Mouse (Mus musculus) cerebral cortex, adult 2 months (tissue): ENCODE measurements around the gene Utp4.

Source experiments
- WGBS: fragments of 180-500 bp; shearing (Covaris S2); methylation state at CpG from one replicate; pipeline ENCODE4 v1.1.7; 2018; 5-methylcytosine and 5-hydroxymethylcytosine counted together

The Utp4 gene

DNA sequence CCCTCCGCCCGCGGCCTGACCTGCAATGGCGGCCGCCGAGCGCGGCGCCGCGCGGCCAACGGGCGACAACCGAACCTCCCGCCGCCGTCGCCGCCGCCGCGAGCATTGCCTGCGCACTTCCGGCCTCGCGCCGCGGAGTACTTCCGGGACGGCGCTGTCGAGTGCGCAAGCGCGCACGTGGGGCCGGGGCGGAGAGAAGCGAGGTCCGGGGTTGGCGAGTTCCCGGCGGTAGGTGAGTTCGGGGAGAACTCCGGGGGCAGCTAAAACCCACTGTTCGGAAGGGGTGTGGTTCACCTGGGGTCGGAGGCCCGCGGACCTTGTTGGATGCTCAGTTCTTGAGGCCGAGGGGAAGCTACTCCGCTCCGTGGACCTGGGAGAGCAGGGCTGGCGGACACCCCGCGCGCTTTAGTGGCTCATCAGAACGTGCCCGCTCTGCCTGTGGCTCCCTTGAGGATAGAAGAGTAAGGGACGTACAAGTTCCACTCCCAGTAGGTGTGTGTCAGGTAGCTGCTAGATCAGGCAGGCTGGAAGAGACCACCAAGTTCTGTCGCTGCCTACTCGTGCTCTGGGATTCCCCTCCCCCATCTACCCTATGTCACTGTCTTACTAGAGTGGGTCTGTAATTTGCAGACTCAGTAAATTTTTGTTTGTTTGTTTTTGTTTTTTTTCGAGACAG is at the start of gene Utp4:
Gene Utp4, plus strand, starts transcription at position 156 of the 676 bp plus-strand sequence.
- under 1% methylated on average over 63 of the region's 63 CpGs for WGBS

DNA sequence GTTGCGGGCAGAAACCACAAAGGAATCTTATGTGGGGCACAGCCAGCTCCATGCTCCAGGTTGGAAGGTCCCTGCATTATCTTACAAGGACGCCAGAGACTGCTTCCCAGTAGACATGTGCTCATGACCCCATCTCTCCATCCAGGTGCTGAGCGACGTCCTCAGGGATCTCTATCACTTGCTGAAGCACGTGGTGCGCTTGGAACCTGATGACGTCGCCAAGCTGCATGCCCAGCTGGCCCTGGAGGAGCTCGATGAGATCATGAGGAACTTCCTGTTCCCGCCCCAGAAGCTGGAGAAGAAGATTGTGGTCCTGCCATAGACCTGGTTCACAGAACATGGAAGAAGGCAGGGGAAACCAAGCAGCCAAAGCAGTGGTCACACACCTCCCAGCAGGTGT is 43.4 kb upstream of the Utp4 start:
- WGBS = 84% methylated on average over 10 of the region's 10 CpGs

DNA sequence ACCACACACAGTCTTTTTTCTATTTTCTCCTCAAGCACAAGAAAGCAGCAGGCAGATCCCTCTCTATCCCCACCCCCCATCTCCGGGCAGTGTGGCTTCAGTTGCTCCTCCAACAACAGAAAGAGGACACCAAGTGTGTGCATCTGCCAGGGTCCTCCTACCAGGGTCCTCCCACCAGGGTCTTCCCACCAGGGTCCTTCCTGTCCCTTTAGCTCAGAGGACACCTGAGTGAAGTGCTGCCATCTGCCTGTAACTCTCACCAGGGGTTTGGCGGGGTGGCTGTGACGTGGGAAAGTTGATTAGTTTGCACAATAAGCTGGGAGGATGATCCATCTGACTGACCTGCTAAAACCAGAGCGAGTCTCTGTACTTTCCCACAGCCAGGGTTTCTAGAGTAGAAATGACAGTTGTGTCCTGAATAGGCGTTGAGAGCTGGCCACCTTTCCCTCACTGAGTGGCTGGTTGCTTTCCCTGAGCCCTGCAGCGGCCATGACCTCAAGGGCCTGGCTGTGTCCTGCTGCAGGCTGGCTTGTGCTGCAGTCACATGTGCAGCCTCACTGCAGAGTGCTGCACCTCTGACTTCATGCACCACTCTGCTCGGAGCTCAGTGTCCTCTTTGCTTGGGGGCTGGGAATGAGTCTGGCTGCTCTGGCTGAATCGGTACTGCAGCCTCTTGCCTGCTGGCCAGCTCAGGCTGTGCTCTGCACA is 38.7 kb upstream of the Utp4 start:
- WGBS = 52% methylated on average over 8 of the region's 8 CpGs

DNA sequence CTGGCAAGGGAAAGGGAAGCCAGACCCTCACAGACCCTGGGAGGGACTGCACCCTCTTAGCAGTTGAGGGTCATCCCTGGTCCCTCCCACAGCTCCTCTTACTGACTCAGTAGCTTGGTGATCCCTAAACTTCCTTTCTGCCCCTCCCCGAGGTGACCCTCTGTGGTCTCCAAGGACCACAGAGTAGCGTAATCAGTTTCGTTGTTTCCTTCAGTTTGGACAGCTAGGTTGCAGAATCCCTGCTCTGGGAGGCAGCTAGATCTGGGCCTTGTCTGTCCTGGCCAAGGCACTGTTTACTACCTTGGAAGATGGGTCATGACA is 38.2 kb upstream of the Utp4 start:
- 88% methylated on average over 3 of the region's 3 CpGs for WGBS

DNA sequence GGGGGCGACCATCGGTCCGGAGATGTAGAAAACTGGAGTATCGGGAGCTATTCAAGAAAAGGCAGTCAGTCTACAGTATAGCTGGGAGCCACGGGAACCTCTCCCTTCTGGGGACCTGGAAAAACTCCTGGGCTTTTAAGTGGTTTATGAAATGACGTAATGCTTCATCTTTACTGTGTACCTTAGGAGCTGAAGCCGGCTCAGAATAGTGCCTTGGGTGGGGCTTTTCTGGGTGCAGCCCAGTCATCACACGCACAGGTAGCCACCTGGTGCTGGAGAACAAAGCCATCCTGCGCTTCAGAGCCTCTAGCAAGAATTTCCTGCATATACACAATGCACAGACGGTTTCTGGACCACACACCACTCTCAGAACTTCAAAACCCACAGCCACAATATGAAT is 30.6 kb upstream of the Utp4 start:
- 94% methylated on average over 10 of the region's 10 CpGs for WGBS

DNA sequence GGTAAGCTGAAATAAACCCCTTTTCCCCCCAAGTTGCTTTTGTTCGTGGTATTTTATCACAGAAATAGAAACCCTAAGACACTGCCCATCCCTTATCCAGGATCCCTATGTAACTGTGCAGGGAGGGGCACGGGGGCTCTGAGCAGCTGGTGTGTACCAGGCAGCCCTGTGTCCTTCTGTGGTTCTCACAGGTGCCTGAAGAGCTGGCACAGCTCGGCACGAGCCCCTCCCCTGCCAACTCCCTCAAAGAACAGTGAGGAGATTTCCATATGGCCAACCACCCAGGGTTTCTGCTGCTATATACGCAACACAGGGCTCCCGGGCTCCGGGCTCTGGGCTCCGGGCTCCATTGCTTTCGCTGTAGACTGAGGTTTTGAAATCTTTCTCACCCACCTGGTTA is 28.1 kb upstream of the Utp4 start:
- 61% methylated on average over 9 of the region's 9 CpGs for WGBS

DNA sequence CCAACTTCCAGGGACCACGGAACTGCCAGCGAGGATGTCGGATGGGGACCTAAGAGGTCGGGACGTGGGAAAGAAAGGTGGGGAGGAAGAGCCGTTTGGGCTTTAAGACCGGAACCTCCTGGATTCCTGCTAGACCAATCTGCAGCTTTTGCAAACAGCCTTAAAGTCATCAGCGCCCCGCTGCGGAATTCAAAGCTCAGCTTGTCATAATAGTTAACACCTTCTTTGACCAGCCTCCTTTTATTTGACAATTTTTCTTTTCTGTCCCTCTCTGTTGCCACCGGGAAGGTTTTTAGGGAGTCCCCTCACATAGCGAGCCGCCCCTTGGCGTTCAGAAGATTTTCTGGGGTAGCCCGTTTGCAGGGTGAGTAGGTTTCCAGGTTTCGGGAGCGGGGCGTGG is 23.4 kb upstream of the Utp4 start, which contains the start of gene Has3:
Gene Has3, plus strand, starts transcription at position 192 of the 400 bp plus-strand sequence.
- 11% methylated on average over 18 of the region's 18 CpGs for WGBS

DNA sequence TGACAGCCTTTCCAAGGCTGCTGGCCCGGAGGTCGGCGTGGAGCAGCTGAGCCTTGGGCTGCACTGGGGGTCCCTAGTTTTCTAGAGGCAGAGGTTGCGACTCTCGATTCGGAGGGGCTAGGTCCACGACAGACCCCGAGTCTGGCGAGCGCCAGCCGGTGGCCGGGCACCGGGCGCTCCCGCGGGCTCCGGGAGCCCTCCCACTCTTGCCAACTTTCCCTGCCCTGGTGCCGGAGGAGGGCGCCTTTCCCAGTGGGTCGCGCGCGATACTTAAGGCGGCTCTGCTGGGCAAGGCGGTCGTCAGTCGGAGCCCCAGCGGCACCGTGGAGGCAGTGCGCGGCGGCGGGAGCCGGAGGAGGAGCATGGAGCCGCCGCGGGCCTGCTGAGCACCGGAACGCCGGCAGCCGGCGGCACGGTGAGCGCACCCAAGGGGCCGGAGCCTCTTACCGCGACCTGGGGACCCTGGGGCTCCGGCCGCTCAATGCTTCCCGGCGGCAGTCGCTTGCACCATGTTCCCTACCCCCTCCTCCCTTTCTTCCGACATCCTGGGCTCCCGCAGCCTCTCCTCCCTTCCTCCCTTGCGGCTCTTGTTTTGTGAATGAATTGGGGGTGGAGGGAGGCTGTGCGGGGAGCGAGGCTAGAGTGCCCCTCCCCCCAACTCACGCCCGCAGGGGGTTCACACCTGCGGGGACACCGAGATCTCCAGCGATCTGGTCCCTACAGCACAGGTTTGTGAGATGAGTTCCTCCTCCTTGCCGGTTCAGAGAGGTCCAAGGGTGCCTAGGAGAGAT is 22.7 kb upstream of the Utp4 start:
- WGBS = 1% methylated on average over 62 of the region's 63 CpGs

DNA sequence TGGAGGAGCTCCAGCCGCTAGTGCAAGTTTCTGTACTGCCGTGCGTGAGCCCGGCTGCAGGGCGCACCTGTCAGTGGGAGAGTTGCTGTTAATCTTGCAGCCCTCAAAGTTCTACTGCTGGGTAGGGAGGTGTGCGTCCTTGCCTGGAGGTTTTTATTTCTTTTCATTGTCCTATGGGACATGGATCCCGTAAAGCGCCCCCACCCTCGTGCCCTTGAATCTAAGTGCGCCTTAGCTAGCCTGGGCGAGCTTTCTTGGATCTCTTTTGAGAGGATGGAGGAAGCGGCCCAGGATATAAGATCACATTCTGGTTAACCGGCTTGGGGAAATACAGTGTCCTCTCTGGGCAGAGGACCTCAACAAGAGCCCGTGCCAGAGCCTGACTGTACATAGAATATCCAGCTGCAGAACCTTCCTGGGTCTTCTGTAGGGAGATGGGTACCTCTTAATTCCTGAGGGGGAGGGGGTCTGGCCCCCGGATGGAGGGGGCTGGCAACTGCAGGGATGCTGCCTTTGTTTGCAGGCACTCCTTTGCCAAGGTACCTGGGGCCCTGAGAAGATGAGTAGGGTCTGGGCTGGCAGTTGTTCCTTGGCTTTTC is 22.0 kb upstream of the Utp4 start:
- WGBS = under 1% methylated on average over 15 of the region's 15 CpGs

DNA sequence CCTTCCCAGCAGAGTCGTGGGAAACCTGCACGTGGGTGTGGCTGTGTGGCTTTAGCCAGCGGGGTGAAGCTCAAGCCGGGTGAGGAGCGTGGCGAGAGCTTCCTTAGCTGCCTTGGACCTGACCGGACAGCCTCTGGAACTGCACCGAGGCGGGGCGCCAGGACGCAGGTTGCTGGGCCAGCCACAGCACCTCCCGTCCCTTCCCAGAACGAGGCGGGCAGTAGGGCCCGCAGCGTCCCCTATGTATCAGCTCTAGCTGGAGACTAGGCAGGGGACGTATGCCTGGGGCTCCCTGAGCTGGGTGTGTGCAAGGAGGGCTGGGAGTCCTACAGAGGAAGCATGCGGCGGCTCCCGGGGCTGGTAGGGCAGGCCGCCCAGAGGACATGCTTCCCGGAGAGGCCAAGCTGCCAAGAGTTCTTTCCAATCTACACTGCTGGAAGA is 21.5 kb upstream of the Utp4 start:
- 1% methylated on average over 22 of the region's 22 CpGs for WGBS

DNA sequence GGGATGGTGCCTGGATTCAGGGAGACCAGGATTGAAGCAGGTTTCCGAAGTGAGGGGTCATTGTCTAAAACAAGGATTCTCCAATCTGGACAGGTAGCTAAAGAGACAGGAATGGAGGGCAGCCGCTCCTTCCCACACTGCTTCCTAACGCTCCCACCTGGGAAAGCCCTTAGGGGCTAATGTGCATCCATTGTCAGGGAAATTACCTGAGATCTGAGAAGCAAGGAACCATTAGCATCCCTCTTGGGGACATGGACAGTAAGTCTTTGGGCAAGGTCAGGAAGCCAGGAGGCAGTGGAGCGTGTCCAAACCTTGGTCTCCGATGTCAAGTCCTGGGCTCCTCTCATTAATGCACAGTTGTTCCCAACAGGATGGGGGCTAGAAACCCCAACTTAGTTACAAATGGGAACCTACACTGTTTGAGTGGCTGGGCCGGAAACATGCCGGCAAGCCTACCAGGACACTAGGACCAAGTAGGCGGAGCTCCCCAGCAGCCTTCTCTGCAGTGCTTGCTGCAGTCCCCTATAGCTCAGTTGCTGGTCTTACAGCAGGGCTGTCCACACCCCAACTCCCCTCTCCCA is 20.9 kb upstream of the Utp4 start:
- WGBS = 36% methylated on average over 8 of the region's 8 CpGs

DNA sequence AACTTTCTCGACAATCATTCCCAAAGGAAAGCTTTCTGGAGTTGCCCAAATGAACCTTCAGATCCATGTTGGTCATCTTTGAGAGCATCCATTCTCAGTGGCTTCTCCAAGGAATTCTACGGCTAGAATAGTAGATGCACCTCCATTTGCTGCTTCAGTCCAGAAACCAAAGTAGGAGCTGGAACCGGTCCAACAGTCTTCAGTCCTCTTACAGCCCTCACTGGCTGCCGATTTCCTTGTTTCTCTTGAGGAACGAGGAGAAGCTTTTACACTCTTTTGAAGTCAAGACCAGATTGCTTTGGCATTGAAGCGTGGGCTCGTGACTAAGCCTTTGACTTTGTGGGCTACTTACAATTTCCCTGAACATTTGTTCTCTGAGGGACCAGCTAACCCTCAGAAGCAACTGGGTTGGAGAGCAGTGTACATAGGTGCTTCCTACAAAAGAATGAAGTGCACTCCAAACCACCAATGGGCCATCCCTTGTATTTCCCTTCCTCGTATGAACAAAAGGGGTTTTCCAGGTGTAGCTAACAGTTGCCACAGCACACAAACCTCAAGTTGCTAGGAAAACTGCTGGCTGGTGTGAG is 13.2 kb upstream of the Utp4 start:
- 76% methylated on average over 8 of the region's 8 CpGs for WGBS

DNA sequence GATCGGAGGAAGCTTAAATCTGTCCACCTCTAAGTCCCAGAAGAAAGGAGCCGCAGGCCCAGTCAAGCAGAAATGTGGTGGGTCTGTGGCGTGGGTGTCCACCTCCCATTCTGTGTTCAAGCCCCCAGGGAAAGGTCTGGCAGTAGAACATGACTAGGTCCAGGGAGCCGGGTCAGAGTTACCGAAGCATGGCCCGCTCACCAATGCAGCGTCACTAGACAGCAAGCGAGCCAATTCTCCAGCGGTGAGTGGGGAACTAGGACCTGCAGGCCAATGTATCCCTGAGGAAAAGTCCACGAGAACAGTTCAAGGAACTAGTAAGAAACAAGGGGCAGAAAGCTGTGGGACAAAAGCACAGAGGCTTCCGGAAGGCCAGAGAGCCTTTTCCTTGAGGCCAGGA is 9.3 kb upstream of the Utp4 start:
- WGBS = 96% methylated on average over 11 of the region's 11 CpGs

DNA sequence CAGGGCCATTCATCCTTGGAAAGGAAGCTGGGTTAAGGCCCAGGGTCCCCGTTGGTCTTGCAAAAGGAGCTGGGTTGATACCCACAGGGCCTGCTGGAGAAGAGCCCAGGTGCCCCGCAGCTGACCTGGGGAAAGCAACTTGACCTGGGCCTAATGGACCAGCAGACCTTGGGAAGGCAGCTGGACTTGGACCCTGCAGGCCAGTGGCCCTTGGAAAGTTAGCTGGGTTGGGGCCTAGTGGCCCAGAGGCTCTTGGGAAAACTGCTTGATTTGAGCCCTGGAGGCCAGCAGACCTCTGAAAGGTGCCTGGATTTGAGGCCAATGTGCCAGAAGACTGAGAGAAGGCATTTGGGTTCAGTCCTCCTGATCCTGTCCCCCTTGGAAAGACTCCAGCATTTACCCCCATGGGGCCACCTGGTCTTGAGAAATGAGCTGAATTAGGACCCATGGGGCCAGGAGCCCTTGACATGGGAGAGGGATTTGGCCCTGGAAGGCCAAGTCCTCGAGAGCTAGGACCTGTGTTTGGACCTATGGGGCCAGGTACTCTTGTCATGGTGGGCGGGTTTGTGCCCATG is 8.5 kb upstream of the Utp4 start:
- 95% methylated on average over 4 of the region's 4 CpGs for WGBS

DNA sequence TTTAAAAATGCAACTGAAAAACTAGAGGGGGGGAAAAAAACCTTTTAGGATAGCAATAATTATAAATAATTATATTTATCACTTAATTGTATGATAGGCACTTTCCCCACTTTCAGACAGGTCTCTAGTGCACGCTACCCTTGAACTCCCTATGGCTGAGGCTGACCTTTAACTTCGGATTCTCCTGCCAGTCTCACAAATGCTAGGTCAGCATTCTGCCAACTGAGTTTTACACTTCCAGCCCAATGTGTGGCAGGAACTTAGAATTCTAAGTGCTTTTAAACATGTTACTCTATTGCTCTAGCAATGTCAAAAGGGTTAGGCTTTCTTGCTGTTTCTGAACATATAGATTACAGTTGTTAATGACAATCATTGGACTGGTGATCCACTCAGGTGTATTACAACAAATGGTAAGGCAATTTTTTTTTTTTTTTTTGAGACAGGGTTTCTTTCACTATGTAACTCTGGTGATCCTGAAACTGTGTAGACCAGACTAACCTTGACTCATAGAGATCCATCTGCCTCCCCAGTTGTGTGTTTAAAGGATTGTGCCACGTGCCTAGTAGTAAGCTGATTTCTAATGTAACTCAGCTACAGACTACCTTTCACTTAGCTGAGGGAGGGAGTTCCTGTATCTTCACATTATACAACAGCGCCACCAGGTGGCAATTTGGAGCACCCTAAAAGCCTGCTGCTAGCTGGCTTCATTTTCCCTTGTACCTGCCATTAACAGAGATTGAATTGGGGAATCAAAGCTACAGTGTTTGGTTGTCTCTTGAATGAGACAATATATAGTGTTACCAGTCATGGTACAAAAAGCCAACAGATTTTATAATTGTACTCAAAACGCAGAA is 5.9 kb upstream of the Utp4 start:
- 40% methylated on average over 5 of the region's 5 CpGs for WGBS

DNA sequence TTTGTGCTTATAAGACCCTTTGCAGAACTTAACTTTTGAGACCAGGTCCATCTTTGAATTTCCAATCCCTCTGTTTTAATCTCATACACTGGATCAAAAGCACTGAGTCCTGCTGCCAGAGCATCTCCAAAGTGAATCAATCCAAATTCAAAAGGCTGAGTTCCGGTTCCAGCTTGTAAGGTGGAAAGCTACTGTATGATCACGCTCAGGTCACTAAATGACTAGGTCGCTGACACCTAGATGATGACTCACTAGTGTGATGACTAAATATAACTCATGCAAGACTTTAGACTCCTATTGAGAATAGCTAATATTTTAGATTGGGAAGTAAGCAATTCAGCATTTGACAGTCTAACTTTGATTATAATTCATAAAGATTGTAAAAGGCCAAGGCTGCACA is 4.6 kb upstream of the Utp4 start:
- WGBS = 81% methylated on average over 3 of the region's 3 CpGs

DNA sequence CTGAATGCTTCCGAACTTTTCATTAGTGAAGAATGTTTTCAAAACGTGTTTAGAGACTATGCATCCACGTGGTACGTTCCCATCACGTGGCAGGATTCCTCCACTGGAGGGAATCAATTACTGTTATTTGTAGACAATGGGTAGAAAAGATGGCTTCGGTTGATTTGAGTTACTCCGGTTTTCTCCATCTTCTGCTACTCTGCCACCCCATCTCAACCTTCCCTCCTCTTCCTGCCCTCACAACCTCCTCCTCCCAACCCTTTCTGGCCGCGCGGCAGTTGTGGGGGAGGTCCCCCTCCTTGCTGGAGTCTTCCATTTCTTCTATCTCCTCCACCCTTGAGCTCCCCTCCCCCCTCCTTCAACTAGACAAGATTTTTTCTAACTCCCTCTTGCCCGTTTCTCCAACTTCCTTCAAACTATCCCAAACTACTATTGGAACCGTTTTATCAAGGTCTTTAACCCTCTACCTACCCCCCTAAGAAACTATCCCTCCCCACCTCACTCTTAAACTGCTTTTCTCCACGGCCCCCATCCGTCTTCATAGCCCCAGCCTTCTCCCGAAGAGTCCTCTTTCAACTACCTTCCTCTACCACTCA is 1.1 kb upstream of the Utp4 start:
- WGBS = 1% methylated on average over 15 of the region's 15 CpGs

DNA sequence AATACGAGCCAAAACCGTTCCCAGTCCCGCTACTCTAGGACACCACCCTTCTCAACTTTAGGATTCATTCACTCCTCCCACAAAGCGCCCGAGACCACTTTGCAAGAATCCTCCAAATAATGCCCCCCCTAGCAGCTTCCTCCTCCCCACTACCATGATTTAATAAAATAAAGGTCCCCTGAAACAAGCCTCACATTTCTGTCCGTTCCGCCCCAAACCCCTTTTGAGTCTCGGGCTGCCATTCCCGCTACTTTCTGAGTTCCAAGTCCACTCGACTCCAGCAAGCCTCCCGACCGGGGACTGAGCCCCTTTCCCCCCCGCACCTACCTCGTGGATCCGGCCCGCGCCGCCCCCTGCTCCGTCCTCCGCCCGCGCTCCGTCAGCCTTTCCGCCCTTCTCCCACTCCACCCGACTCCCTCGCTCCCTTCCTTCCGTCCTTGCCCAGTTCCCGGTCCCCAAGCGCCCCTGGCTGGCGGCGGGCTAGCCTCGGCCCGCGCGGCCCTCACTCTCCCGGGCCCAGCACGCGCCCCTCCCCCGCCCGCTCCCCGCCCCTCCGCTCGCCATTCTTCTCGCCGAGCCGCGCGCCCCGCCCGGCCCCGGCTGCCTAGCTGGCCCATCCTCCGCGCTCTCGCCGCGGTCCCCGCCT is 507 bp upstream of the Utp4 start:
- 1% methylated on average over 54 of the region's 57 CpGs for WGBS

DNA sequence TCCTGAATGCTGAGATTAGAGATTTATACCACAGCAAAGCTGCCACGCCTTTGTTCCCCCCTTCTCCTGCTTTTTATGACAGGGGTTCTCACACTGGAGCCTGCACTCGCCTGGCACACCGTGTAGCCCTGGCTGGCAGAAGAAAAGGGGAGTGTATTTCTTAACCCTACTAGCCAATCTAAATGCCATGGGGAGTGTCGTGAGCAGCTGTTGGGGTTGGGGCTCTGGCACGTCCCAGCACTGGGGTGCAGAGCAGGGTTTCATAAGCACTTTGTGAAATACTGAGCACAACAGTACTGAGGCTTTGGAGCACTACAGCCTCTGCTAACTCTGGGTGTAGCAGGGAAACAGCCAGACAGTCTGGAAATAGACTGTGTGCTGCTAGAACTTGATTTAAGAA is 6.0 kb downstream of the Utp4 start:
- 92% methylated on average over 5 of the region's 5 CpGs for WGBS
